Mouse (Mus musculus): ENCODE results near the gene Ascl5. TPM values are rescaled to one million over a fixed set of nuclear protein-coding genes. Genes with fewer than 3 reads are reported as not detected.

Gene Ascl5
- polyA plus RNA-seq, 1 experiment, result 0.07 TPM

DNA sequence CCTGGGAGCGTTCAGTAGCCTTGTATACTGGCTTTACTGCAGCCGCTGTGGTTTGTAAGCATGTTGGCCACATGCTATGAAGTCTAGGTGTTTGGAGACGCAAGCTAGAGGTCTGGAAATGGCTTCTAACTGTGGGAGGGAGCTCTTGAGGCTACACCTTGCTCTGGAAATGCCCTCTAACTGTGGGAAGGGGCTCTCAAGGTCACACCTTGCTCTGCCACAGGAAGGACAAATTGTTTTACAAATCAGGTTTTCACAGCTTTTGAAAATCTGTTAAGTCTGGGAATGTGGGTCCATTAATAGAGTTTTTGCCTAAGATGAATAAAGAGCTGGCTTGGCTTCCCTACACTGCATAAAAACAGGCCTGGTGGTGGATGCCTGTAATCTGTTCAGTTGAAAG is 43.1 kb downstream of the Ascl5 start:
- no peak overlapping the region for H3K4me3 ChIP-seq (replicated peaks)
- TF ChIP-seq GATA1 (IDR thresholded peaks at IDR 0.05; ENCODE audit: low read length) (no peak), TAL1 (IDR thresholded peaks at IDR 0.05; ENCODE audit: low read length) (no peak)
- H3K4me1 ChIP-seq (ENCODE audit: control insufficient read depth), result no peaks in the 10 kb centered on the region
- H3K27me3 ChIP-seq (ENCODE audit: control insufficient read depth), result no peaks in the 10 kb centered on the region
- H3K9me3 ChIP-seq (ENCODE audit: control insufficient read depth, low read length), result no peaks in the 10 kb centered on the region
- H3K36me3 ChIP-seq (ENCODE audit: control insufficient read depth), result no peaks in the 10 kb centered on the region

DNA sequence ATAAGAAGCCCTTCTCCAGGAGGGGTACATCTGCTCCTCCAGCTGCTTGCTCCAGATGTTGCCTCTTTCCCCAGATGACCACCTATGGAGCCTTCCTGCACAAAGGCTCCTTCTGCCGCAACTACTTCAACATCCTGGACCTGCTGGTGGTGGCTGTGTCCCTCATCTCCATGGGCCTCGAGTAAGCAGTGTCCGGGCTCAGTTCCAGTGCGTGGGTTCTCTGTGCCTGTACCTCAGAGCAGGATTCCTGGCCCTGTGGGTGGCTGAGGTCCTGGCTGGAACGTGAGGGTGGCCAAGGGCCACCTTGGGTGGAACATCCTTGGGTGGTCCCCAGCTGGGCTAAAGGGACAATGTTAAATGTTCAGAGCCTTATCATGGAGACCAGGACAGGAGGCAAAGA is 44.2 kb downstream of the Ascl5 start:
- Histone ChIP-seq H3K4me1 (ENCODE audit: control insufficient read depth) (no peaks in the 10 kb centered on the region), H3K27me3 (ENCODE audit: control insufficient read depth) (no peaks in the 10 kb centered on the region), H3K4me3 (replicated peaks) (no peak overlapping the region), H3K36me3 (ENCODE audit: control insufficient read depth) (no peaks in the 10 kb centered on the region), H3K9me3 (ENCODE audit: control insufficient read depth, low read length) (no peaks in the 10 kb centered on the region)
- TF ChIP-seq TAL1 (IDR thresholded peaks at IDR 0.05; ENCODE audit: low read length) (no peak), GATA1 (IDR thresholded peaks at IDR 0.05; ENCODE audit: low read length) (no peak)

Other genes with a start within 250 kb of the Ascl5 start
- 0.01 TPM in 1 of 2 replicates, not detected in the other for gene Lad1, start 232.2 kb upstream of the Ascl5 start, polyA plus RNA-seq (2012)
- 0.01 TPM in 1 of 2 replicates, not detected in the other for gene Tnnt2, start 214.4 kb upstream of the Ascl5 start, polyA plus RNA-seq (2012)
- not detected in 2 replicates for gene Pkp1, start 131.6 kb upstream of the Ascl5 start, polyA plus RNA-seq (2012)
- gene Igfn1, start 44.5 kb upstream of the Ascl5 start, polyA plus RNA-seq (2012), result not detected in 2 replicates
- 8.2 and 10.2 TPM in 2 replicates for gene Tmem9, start 42.7 kb upstream of the Ascl5 start, polyA plus RNA-seq (2012)
- not detected in 2 replicates for gene Cacna1s, start 1.9 kb downstream of the Ascl5 start, polyA plus RNA-seq (2012)
- gene Kif21b, start 80.6 kb downstream of the Ascl5 start, polyA plus RNA-seq (2012), result 0.03 and 0.15 TPM in 2 replicates
- gene Mroh3, start 162.0 kb downstream of the Ascl5 start, polyA plus RNA-seq (2012), result not detected in 2 replicates
- not detected in 2 replicates for gene Inava, start 183.5 kb downstream of the Ascl5 start, polyA plus RNA-seq (2012)
- gene Gpr25, start 210.1 kb downstream of the Ascl5 start, polyA plus RNA-seq (2012), result 0.04 TPM in 1 of 2 replicates, not detected in the other

Data from erythroblast, embryonic 14.5 days (primary cell).